Mouse (Mus musculus) stomach, embryonic 15.5 days (tissue): ENCODE measurements at regions not wholly inside any gene's neighbourhood (a gene's known extent, or its start where the extent isn't known, plus 50 kb on each side); places are given as distances from the start of the nearest gene placed in this dataset.

Experiments used
- ATAC-seq: fragments of 200-750 bp; cut with Nextera tagmentation; 2 replicates; pipeline ENCODE4 v1.8.0; 2017; ENCODE audit warnings: low read depth, moderate number of reproducible peaks, moderate TSS enrichment; ENCODE audit not compliant: insufficient read depth, low FRiP score
- H3K27ac ChIP-seq: fragments of 300-500 bp; sonication (generic); 2 replicates; pipeline ENCODE4 v1.5.1; 2015; ENCODE audit warnings: mild to moderate bottlenecking, inconsistent platforms
- H3K27me3 ChIP-seq: fragments of 300-500 bp; sonication (generic); replicated peaks from 2 replicates; pipeline ENCODE4 v1.6.1; 2015; ENCODE audit warnings: inconsistent platforms
- H3K36me3 ChIP-seq: fragments of 300-500 bp; sonication (generic); 2 replicates; pipeline ENCODE4 v1.6.1; 2015; ENCODE audit warnings: inconsistent platforms
- H3K4me1 ChIP-seq: fragments of 300-500 bp; sonication (generic); 2 replicates; pipeline ENCODE4 v1.6.1; 2015; ENCODE audit warnings: inconsistent platforms
- H3K4me2 ChIP-seq: fragments of 300-500 bp; sonication (generic); 2 replicates; pipeline ENCODE4 v1.6.1; 2015; ENCODE audit warnings: mild to moderate bottlenecking, inconsistent platforms
- H3K4me3 ChIP-seq: fragments of 300-500 bp; sonication (generic); replicated peaks from 2 replicates; pipeline ENCODE4 v1.5.1; 2015; ENCODE audit warnings: inconsistent platforms
- H3K9ac ChIP-seq: fragments of 300-500 bp; sonication (generic); 2 replicates; pipeline ENCODE4 v1.6.1; 2015; ENCODE audit warnings: inconsistent platforms
- H3K9me3 ChIP-seq: fragments of 300-500 bp; sonication (generic); 2 replicates; pipeline ENCODE4 v1.6.1; 2016; ENCODE audit warnings: inconsistent platforms
- WGBS: fragments of 180-500 bp; shearing (Covaris S2); methylation state at CpG from one replicate; pipeline ENCODE4 v1.1.7; 2015; 5-methylcytosine and 5-hydroxymethylcytosine counted together

DNA sequence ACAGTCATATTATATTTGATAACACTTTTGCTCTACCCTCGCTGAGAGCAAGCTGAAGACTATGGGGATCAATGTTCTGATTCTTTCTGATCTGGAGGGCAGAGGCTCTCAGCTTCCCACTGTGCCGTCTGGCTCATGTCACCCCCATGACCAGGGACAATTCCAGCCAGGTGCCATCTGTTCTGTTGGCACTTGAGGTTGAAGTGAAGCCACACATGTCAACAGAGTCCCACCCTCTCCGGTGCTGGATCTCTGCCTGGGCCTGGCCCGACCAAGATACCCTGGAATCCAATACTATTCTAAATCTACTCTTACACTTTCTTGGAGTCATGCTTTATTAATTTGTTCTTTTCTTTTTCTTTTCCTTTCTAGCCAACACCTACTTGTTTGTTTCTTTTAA, 538.0 kb downstream of the Etv1 start:
- ATAC-seq, result no peak
- 78% methylated on average over 4 of the region's 4 CpGs for WGBS

DNA sequence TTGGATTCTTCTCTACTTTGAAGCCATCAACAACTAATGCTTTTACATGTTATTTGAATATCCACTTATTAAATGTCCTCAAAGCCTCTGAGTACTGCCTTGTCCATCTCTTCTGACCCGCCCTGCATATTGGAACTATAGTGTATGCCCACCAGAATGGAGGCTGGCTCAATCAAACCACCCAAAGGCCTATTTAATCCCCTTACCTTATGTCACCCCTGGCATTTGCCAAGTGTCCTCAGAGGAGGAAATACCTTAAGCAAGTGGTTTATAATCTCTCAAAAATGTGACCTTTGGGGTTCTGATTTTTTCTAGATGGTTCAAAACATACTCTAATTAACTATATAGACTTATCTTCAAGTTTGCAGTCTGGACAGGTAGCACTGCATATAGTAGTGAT, 542.3 kb downstream of the Etv1 start:
- no peak for ATAC-seq
- no peak overlapping the region for H3K9ac ChIP-seq
- 90% methylated on average over 1 of the region's 1 CpGs for WGBS
- H3K4me3 ChIP-seq, result no peak overlapping the region
- no peaks in the 10 kb centered on the region for H3K9me3 ChIP-seq
- H3K4me1 ChIP-seq, result no peaks in the 10 kb centered on the region
- H3K36me3 ChIP-seq, result no peaks in the 10 kb centered on the region
- H3K4me2 ChIP-seq, result no peak overlapping the region
- no peaks in the 10 kb centered on the region for H3K27me3 ChIP-seq
- H3K27ac ChIP-seq, result no peak overlapping the region

More for the DNA sequence above, 538.0 kb downstream of the Etv1 start:
- H3K4me2 ChIP-seq, result no peak overlapping the region
- H3K4me1 ChIP-seq, result no peaks in the 10 kb centered on the region
- no peak overlapping the region for H3K4me3 ChIP-seq
- H3K27me3 ChIP-seq, result no peaks in the 10 kb centered on the region
- H3K27ac ChIP-seq, result no peak overlapping the region
- H3K9me3 ChIP-seq, result no peaks in the 10 kb centered on the region
- H3K9ac ChIP-seq, result no peak overlapping the region
- H3K36me3 ChIP-seq, result no peaks in the 10 kb centered on the region

DNA sequence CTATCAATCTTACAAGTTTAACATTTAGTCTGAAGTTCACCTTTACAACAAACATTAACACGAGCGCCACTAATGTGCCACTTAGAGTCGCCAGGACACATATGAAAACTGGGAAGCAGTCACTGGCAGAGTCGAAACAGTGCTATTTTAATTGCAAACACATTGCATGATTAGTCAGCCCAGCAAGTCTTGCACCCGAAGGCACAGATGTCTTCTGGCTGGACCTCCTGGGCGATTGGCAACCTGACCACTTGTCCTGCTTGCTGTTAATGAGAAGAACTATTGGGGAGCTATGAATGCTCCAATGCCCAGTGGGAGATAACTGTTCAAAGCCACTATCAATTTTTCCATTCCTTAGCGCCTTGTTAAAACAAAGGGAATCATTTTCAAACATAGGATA, 547.0 kb downstream of the Etv1 start:
- Histone ChIP-seq H3K27ac (no peak overlapping the region), H3K36me3 (no peaks in the 10 kb centered on the region), H3K9ac (no peak overlapping the region), H3K4me3 (no peak overlapping the region), H3K4me2 (no peak overlapping the region), H3K27me3 (no peaks in the 10 kb centered on the region), H3K9me3 (no peaks in the 10 kb centered on the region), H3K4me1 (no peaks in the 10 kb centered on the region)
- 76% methylated on average over 7 of the region's 7 CpGs for WGBS
- no peak for ATAC-seq

DNA sequence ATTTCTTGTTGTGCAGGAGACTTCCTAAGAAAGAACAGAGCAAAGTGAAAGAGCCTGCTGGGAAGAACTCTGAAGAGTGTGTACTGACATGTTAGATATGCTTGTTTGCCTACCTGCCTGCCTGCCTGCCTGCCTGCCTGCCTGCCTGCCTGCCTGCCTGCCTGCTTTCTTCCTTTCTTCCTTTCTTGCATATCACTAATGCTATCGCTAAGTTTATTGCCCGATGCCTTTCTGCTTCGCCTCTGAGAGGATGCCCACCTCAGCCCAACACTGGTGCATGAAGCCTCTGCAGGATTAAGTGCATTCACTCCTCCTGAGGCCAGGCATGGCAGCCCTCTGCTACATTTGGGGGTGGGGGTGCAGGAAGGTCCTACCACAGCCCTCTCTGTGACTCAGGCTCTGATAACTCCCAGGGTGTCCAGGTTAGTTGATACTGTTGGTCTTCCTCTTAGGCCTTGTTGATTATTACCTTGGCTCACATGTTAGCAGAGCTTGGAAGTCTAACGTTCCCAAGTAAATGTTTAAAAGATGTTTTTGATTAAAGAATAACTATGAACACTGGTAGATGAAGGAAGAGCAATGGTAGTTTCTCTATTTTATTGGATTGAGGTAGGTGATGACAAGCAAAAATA, 547.6 kb downstream of the Etv1 start:
- Histone ChIP-seq H3K27me3 (no peaks in the 10 kb centered on the region), H3K4me1 (no peaks in the 10 kb centered on the region), H3K27ac (no peak overlapping the region), H3K9me3 (no peaks in the 10 kb centered on the region), H3K4me2 (no peak overlapping the region), H3K9ac (no peak overlapping the region), H3K4me3 (no peak overlapping the region), H3K36me3 (no peaks in the 10 kb centered on the region)
- no peak for ATAC-seq
- WGBS, result 68% methylated on average over 4 of the region's 4 CpGs

DNA sequence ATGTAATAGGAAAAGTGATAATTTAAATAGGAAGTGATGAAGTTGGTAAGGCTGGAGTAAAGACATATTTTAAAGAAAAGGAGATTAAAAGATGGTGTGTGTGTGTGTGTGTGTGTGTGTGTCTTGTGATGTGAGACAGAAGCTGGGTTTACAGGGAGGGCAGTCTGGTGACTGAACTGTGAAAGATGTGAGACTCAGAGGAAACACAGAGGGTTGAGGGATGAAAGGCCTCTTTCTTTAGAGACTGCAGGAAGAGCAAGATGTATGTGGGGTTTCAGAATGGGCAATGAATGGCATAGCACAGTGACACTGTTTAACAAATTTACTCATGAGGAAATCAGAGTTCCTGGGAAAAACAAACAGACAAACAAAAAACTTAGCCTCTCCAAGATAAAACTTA, 549.2 kb downstream of the Etv1 start:
- Histone ChIP-seq H3K36me3 (no peaks in the 10 kb centered on the region), H3K9ac (no peak overlapping the region), H3K4me2 (no peak overlapping the region), H3K4me1 (no peaks in the 10 kb centered on the region), H3K27ac (no peak overlapping the region), H3K4me3 (no peak overlapping the region), H3K9me3 (no peaks in the 10 kb centered on the region), H3K27me3 (no peaks in the 10 kb centered on the region)
- ATAC-seq, result no peak

DNA sequence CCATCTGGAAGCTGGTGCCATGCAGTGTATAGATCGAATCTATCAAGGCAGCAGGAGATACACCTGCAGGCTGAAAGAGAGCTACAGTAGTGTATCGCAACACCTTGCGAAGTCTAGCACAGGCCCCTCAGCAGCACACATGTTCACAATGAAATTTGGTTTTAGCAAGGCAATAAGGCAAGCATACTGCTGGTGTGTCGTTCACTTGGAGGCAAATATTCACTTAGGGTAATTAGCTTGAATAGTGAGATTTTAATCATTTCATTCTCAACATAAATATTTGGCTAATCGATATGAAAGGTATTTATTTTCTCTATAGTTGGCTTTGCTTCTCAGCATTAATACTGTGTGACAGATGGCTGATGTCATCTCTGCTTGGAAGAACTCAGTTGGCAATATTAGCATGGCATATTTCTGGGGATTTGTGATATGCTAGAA, 559.9 kb downstream of the Etv1 start:
- Histone ChIP-seq H3K4me3 (no peak overlapping the region), H3K9ac (no peak overlapping the region), H3K27me3 (no peaks in the 10 kb centered on the region), H3K4me2 (no peak overlapping the region), H3K4me1 (no peaks in the 10 kb centered on the region), H3K9me3 (no peaks in the 10 kb centered on the region), H3K36me3 (no peaks in the 10 kb centered on the region), H3K27ac (no peak overlapping the region)
- ATAC-seq, result peak; percentile 60; the same call in 1 of the 2 replicates
- 65% methylated on average over 5 of the region's 5 CpGs for WGBS

DNA sequence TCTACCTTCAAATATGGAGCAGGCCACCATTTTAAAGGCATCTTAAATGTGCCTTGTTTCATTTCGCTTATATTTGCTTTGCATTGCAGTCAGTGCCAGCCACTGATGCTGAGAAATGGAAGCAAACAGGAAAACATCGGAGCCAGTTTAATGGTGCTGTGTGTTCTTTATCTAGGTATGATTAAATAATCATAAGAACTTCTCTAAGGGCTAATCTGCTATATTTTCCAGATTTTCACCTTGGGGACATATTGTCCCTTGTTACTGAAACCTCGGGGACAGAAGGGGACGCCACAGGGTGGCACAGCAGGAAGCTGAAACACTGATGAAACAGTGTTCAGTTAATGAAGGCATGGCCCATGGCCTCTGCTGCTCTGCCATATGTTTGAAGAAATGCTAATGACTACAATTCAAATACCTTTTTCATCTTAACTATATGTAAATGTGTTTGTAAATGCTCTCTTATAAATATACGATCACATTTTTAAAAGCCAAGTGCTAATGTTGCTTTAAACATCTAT, 562.6 kb downstream of the Etv1 start:
- H3K9ac ChIP-seq, result no peak overlapping the region
- no peak overlapping the region for H3K27ac ChIP-seq
- no peak overlapping the region for H3K4me2 ChIP-seq
- H3K4me1 ChIP-seq, result no peaks in the 10 kb centered on the region
- WGBS, result 88% methylated on average over 5 of the region's 5 CpGs
- no peaks in the 10 kb centered on the region for H3K27me3 ChIP-seq
- no peak for ATAC-seq
- H3K36me3 ChIP-seq, result no peaks in the 10 kb centered on the region
- no peak overlapping the region for H3K4me3 ChIP-seq
- H3K9me3 ChIP-seq, result no peaks in the 10 kb centered on the region

DNA sequence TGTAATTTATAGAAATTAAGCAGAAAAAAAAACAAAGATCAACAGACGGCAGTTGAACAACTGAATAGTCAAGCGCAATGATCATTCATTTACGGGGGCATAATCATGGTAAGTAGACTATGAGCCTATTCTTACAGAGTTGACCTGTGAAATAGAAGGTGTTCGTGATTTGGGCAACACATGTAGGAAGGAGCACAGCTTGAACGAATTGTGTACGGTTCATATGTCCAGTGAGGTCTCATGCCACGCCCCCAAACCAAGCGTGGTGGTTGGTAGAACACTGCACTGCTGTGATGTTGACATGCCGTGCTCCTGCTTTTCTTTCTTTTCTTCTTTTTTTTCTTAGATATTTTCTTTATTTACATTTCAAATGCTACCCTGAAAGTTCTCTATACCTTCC, 563.1 kb downstream of the Etv1 start:
- Histone ChIP-seq H3K9me3 (no peaks in the 10 kb centered on the region), H3K9ac (no peak overlapping the region), H3K4me2 (no peak overlapping the region), H3K36me3 (no peaks in the 10 kb centered on the region), H3K4me1 (no peaks in the 10 kb centered on the region), H3K27ac (no peak overlapping the region), H3K4me3 (no peak overlapping the region), H3K27me3 (no peaks in the 10 kb centered on the region)
- ATAC-seq, result no peak
- 91% methylated on average over 9 of the region's 9 CpGs for WGBS

DNA sequence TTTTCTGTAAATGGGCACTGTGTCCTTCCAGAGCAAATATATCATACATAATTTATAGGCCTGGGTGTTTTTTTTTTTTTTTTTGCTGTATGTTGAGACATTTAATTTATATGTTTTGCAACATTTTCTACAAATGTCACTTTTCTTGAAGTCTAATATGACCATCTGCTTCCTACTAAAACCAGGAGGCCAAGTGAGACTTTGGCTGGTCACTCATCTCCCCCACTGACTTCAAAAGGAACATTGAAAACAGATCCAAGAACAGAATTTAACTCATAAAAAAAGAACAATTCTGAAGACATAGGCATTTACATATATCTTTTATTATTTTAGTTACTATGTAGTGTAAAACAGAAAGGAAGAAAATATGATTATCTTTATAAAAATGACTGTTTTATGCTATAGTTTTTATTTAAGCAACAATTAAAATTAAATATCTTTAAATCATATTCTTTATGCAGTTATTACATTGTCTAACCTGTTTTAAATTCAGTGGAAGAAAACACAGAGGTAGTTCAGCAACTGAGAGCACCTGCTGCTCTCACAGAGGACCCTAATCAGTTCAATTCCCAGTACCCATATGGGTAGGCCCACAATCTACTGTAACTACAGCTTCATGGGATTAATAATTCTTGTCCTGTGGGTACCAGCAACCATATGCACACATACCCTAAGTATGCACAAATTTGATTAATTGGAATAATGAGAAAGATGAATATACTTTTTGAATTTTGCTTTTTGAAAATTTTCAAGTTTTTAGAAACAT, 592.5 kb downstream of the Etv1 start:
- H3K9me3 ChIP-seq, result no peaks in the 10 kb centered on the region
- no peak overlapping the region for H3K9ac ChIP-seq
- H3K4me1 ChIP-seq, result no peaks in the 10 kb centered on the region
- ATAC-seq, result no peak
- H3K4me2 ChIP-seq, result no peak overlapping the region
- H3K27me3 ChIP-seq, result no peaks in the 10 kb centered on the region
- no peak overlapping the region for H3K27ac ChIP-seq
- H3K4me3 ChIP-seq, result no peak overlapping the region
- H3K36me3 ChIP-seq, result no peaks in the 10 kb centered on the region

DNA sequence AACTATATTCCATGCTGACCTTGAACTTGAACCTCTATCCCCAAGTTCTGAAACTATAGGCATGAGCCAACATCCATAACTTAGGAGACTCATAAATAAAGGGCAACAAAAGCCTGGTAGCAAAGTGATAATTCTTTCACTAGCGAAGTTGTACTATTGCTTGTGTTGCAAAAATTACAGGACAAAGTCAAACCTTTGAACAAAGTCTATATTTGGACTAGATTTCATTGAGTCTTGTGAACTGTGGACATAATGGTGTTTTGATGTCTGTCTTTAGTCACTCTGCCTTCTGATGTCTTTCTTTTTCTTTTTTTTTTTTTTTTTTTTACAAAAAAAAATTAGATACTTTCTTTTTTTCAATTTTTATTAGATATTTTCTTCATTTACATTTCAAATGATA, 594.5 kb downstream of the Etv1 start:
- Histone ChIP-seq H3K4me2 (no peak overlapping the region), H3K9me3 (no peaks in the 10 kb centered on the region), H3K4me1 (no peaks in the 10 kb centered on the region), H3K4me3 (no peak overlapping the region), H3K27me3 (no peaks in the 10 kb centered on the region), H3K36me3 (no peaks in the 10 kb centered on the region), H3K27ac (no peak overlapping the region), H3K9ac (no peak overlapping the region)
- ATAC-seq, result no peak
- 86% methylated on average over 1 of the region's 1 CpGs for WGBS
